In the genomic region with DNA sequence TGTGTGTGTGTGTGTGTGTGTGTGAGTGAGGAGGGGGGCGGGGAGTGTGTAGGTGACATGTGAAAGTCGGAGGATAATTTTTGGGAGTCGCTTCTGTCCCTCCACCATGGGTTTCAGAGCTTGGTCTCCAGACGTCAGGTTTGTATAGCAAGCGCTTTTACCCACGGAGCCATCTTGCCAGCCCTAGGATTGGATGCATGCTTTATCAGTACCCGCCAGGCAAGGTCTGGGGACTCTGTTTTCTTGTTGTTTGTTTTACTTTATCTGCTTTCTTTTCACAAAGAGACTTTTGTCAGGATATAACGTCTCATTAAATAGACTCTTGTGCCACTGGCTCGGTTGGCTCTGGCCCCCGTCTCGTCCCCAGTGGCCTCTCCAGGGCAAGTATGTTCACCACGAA, we compare ENCODE assay signal across 24 mouse cellular contexts.
DNase-seq lines count a peak whose midpoint lies in the region; ATAC-seq and TF ChIP-seq lines count a peak whose summit lies in the region.
"Had no signal": no experiment of that assay in that cellular context is flagged by ENCODE, and none has a peak within 500 bp of the region (broad histone marks: within the 10 kb centered on the region; RNA-seq: fewer than 3 reads in every experiment).

No protein-coding gene starts in this region.

- H3K9ac ChIP-seq in liver, embryonic 14.5 days (replicated peaks) = no peak overlapping the region
- H3K9ac ChIP-seq: embryonic facial prominence, embryonic 15.5 days; heart, embryonic 13.5 days; hindbrain, embryonic 12.5 days had no signal

- H3K9me3 ChIP-seq in heart, embryonic 10.5 days = no peaks in the 10 kb centered on the region
- H3K9me3 ChIP-seq in liver, embryonic 14.5 days (ENCODE audit: control insufficient read depth, low read length) = no peaks in the 10 kb centered on the region
- H3K9me3 ChIP-seq: embryonic facial prominence, embryonic 15.5 days; forebrain, embryonic 10.5 days; heart, embryonic 13.5 days; hindbrain, embryonic 12.5 days had no signal

- no peaks in the 10 kb centered on the region for H3K36me3 ChIP-seq in heart, embryonic 10.5 days
- no peaks in the 10 kb centered on the region for H3K36me3 ChIP-seq in liver, embryonic 14.5 days (replicated peaks; ENCODE audit: control insufficient read depth, insufficient read depth, low read depth)
- H3K36me3 ChIP-seq: embryonic facial prominence, embryonic 15.5 days; forebrain, embryonic 10.5 days; heart, embryonic 13.5 days; hindbrain, embryonic 12.5 days had no signal

- TF ChIP-seq CTCF in liver, embryonic 14.5 days (IDR thresholded peaks at IDR 0.05; ENCODE audit: low read depth) = no peak

- H3K4me3 ChIP-seq in heart, embryonic 10.5 days = no peak overlapping the region
- H3K4me3 ChIP-seq in liver, embryonic 14.5 days (ENCODE audit: insufficient read depth in 1 of 2, low read depth in 2 of 2, low read length in 2 of 2) = no peak overlapping the region
- H3K4me3 ChIP-seq: embryonic facial prominence, embryonic 15.5 days; erythroblast, embryonic 14.5 days; forebrain, embryonic 10.5 days; heart, adult 2 months; heart, embryonic 13.5 days; hindbrain, embryonic 12.5 days had no signal

- no peak overlapping the region for H3K4me2 ChIP-seq in liver, embryonic 14.5 days (ENCODE audit: low read depth)
- H3K4me2 ChIP-seq: embryonic facial prominence, embryonic 15.5 days; heart, embryonic 13.5 days; hindbrain, embryonic 12.5 days had no signal

- 0 out of 2 replicates have a peak, but pooled peaks have one; percentile 26 for TF ChIP-seq EP300 in liver, embryonic 14.5 days (IDR thresholded peaks at IDR 0.05; ENCODE audit: low read depth)

- no peak for DNase-seq in heart, embryonic 10.5 days (ENCODE audit: low spot score)
- DNase-seq in heart, postnatal 4 days = no peak
- DNase-seq in adipocyte (ENCODE audit: low spot score) = peak; percentile 40
- DNase-seq in liver, embryonic 14.5 days (ENCODE audit: low read depth in 3 of 3, low spot score in 3 of 3) = peak in 2 of 3 experiments; percentile 22 to 24
- DNase-seq in gastrocnemius, postnatal 14 days = no peak
- DNase-seq in heart, adult 9 months (ENCODE audit: low spot score in 2 of 2) = no peak
- DNase-seq in gastrocnemius, adult 18-20 months (ENCODE audit: low spot score) = no peak
- DNase-seq: adrenal gland, adult 2 months; cerebellum, adult 11 months; cerebellum, adult 8-10 months; cerebellum, postnatal 14 days; embryo, embryonic 11 days; gastrocnemius, postnatal 10 days; heart, adult 2 months; heart, postnatal 36 days had no signal

- intact Hi-C loops in gastrocnemius, postnatal 14 days (cut with DNase I; ENCODE audit: low total_unique reads) = loop anchor here (10.0 kb wide), 1 partner anchor 280 kb away; no protein-coding TSS in a partner anchor

- peaks cover 39% of the 10 kb centered on the region for H3K4me1 ChIP-seq in heart, embryonic 10.5 days
- peaks cover 0 to 7% of the 10 kb centered on the region in 2 experiments; a peak in 1 of 4 replicates for H3K4me1 ChIP-seq in liver, embryonic 14.5 days (replicated peaks; ENCODE audit: control insufficient read depth in 2 of 2, insufficient read depth in 2 of 2, low read length in 1 of 2)

- peak overlapping the region; percentile 67; the same call in 1 of the 2 replicates for H3K27ac ChIP-seq in heart, embryonic 10.5 days
- H3K27ac ChIP-seq in liver, embryonic 14.5 days = no peak overlapping the region
- H3K27ac ChIP-seq: embryonic facial prominence, embryonic 15.5 days; forebrain, embryonic 10.5 days; heart, adult 2 months; heart, embryonic 13.5 days; hindbrain, embryonic 12.5 days had no signal

- ATAC-seq in liver, embryonic 14.5 days (ENCODE audit: insufficient read depth) = peak; percentile 66
- ATAC-seq: activated CD4-positive, CD25-positive, alpha-beta regulatory T cell, adult 4 months; forebrain, embryonic 14.5 days; hindbrain, embryonic 16.5 days; Patski had no signal

- no peaks in the 10 kb centered on the region for H3K27me3 ChIP-seq in heart, embryonic 10.5 days (ENCODE audit: insufficient read depth, poor library complexity, severe bottlenecking)
- H3K27me3 ChIP-seq in liver, embryonic 14.5 days (ENCODE audit: control insufficient read depth, insufficient read depth, low read length) = no peaks in the 10 kb centered on the region
- H3K27me3 ChIP-seq: embryonic facial prominence, embryonic 15.5 days; heart, embryonic 13.5 days; hindbrain, embryonic 12.5 days; Patski had no signal

- 62% methylated on average over 12 of the region's 12 CpGs for WGBS in heart, embryonic 10.5 days
- WGBS in liver, embryonic 14.5 days (ENCODE audit: insufficient replicate concordance) = 22% methylated on average over 12 of the region's 12 CpGs

Comparison
In these comparisons a context has a peak if more than half of its experiments do, and no peak if none do; other contexts are left out.
1. DNase-seq: peak in adipocyte (single experiment) and liver, embryonic 14.5 days (2 of 3); none in heart, embryonic 10.5 days (single experiment), heart, postnatal 4 days (single experiment), gastrocnemius, postnatal 14 days (single experiment), heart, adult 9 months (0 of 2) and gastrocnemius, adult 18-20 months (single experiment).